Mouse (Mus musculus) brain, adult 2 months (tissue): ENCODE data around the gene Cd81.

Source experiments
- DNase-seq: peaks from one replicate; pipeline ENCODE4 v3.0.0; 2011; ENCODE audit warnings: low read depth, low spot score

Gene Cd81

GRCm38 (mm10) chr7:143052626-143053007 is at the start of gene Cd81:
Cd81 (plus strand) TSS chr7:143052739.
- DNase-seq = peak; percentile 83

DNA sequence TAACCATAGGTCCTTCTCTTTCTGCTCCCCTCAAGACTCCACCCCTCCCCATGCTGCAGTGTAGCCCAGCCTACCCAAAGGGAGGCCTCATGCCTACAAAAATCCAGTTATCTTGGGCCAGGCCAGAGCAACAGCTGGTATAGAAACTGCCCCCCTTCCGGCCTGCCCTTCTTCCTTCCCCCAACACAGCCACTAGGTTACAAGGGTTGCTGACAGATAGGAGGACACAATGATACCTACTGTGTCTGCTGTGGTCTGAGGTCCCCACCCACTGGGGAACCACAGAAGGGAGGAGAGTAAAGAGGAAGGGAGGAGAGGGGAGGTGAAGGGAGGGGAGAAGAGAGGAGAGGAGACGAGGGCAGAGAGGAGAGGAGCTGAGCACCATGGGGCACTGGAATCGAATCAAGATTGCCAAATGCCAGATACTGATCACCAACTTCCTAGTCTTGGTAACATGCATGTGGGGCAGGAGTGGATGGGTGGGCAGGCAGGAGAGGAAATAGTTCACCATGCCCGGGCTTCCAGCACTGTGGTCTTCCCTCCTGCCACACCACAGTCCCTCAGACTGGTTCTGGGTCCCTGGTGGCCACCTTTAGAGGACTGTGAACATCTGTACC is 47.7 kb upstream of the Cd81 start, which contains the start of gene Tspan32:
Gene Tspan32 (plus strand): TSS at position 320 of the 617 bp plus-strand sequence.
- no peak for DNase-seq

DNA sequence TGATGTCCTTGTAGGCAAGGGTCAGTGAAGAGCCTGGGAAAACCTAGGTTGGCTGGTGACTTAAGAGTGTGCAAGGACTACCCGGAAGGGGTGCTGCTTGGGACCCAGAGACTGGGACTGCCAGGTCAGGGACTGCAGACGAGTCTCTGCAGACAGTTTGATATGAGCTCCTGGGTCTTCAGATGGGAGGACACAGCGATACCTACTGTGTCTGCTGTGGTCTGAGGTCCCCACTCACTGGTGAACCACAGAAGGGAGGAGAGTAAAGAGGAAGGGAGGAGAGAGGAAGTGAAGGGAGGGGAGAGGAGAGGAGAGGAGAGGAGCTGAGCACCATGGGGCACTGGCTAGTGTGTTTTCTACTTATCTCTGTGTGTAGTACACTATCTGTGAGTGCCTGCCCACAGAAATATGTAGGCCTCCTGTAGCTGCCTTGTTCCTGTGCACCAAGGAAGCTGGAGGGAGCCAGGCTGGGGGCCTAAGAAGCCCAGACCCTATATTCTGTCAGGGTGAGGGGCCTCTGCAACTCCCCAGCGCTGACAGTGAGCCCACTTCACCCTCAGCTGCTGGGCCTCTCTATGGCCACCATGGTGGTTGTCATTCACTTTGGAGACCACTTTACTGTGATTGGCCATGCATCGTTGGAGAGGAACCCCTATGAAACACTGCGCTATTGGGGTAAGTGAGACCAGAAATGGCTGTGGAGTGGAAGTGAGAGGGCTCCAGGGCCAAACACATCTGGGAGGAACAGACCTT is 47.0 kb upstream of the Cd81 start:
- DNase-seq = no peak

GRCm38 (mm10) chr7:143006097-143006755 is 46.3 kb upstream of the Cd81 start:
- DNase-seq = no peak

GRCm38 (mm10) chr7:143006756-143007598 is 45.6 kb upstream of the Cd81 start:
- DNase-seq = no peak

GRCm38 (mm10) chr7:143007599-143008369 is 44.8 kb upstream of the Cd81 start:
- DNase-seq = peak; percentile 93

DNA sequence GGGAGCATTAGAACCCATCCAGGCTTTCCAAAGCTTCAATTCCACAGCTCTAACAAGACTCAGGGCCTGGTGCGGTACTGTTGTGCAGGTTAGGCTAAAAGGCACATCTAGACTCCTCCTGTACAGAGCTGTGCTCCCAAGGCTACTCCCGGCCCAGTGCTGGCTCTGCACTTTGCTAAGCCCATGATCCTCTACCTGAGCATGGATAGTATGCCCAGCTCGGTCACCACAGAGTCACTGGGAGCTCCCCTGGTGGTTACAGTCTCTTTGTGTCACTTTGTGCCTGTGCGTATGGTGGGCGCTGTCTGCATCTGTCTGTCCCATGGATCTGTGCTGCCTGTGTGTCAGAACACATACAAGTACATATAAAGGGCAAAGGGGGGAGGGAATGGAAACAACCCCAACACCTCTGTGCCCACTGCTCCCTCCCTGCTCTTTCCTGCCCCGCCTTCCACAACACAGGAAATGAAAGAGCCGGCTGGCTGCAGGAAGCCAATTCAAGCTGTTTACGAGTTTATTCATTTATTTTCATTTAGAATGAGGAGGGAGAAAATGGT is 44.1 kb upstream of the Cd81 start:
- DNase-seq = no peak

GRCm38 (mm10) chr7:143008996-143009665 is 43.4 kb upstream of the Cd81 start:
- no peak for DNase-seq

GRCm38 (mm10) chr7:143009996-143010395 is 42.5 kb upstream of the Cd81 start:
- no peak for DNase-seq

DNA sequence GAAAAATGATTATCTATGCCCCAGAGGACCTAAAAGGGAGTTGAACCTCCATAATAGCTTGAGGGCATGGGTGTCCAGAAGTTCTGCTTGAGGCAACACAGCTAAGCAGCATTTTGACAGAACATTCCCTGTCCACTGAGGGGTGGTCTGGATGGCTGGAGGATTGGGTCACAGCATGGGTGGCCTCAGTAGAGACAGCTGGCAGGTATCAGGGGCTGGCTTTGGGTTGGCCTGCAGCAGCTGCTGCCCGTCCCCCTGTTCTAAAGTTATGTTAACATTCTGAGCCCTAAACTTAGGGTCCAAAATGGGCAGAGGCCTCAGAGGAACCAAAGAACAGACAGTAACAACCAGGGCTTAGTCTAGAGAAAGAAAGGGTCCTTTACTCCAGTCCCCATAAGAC is 41.3 kb upstream of the Cd81 start:
- no peak for DNase-seq

GRCm38 (mm10) chr7:143012230-143012875 is 40.2 kb upstream of the Cd81 start:
- DNase-seq = peak; percentile 45

- peak; percentile 95 for DNase-seq
Observed at GRCm38 (mm10) chr7:143013420-143014178, 38.9 kb upstream of the Cd81 start.

DNA sequence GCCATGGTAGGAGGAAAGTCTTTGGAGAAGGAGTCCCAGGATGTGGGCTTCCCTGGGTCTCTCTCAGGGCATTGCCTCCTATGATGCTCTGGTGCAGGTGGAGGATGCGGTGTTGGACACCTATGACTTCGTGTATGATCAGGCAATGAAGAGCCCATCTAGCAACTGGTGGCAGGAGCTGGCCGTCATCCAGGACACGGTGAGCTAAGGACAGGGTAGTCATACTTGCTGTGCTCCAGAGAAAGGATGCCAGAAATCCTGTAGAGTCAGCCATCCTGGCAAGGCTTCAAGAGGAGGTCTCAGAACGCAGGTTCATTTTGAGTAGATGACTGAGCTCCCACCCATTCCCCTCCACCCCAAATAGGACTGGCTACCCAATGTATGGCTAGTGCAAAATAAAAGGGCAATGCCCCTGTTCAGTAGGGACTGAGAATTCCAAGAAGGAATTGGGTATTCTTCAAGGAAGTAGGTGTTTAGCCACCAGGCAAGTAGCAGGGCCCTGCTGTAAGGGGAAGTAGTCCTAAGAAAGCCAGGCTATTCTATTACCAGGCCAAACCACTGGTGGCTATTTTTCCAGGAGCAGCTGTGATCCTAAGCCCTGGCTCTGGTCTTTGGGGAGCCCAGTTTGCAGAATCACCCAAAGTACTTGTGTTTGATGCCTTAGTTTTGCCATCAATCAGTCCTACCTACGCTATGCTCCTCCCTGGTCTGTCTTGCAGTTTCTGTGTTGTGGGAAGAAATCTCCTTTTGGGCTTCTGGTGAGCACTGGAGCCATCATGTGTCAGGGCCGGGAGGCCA is 37.5 kb upstream of the Cd81 start:
- DNase-seq = no peak

GRCm38 (mm10) chr7:143015755-143016423 is 36.6 kb upstream of the Cd81 start:
- peak; percentile 90 for DNase-seq

- no peak for DNase-seq
Observed at GRCm38 (mm10) chr7:143016424-143017142, 36.0 kb upstream of the Cd81 start.

GRCm38 (mm10) chr7:143017181-143017580 is 35.4 kb upstream of the Cd81 start:
- no peak for DNase-seq

DNA sequence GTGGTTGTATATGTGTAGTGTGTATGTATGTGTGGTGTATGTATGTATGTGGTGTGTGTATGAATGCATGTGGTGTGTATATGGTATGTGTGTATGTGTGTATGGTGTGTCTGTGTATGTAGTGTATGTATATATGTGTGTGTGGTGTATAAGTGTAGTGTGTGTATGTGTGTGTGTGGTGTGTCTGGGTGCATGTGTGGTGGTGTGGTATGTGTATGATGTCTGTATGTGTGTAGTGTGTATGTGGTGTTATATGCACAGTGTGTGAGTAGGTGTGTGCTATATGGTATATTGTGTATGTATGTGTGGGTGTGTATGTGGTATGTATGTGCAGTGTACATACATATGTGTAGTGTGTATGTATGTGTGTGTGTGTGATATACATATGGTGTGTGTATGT is 32.5 kb upstream of the Cd81 start:
- no peak for DNase-seq
